Mouse (Mus musculus): ENCODE measurements around the gene Fbxl18.

GRCm38 (mm10) chr5:142822286-142823095 is 72.7 kb downstream of the Fbxl18 start:
- TF ChIP-seq CTCF (IDR thresholded peaks at IDR 0.05; ENCODE audit: control insufficient read depth, insufficient read depth, low read length) (no peak), POLR2A (IDR thresholded peaks at IDR 0.05; ENCODE audit: borderline replicate concordance, control insufficient read depth, low read depth, low read length) (no peak)
